Mouse (Mus musculus) mouse trophoblast stem cell (cell line): ENCODE results near the gene Aldh1a3.

Experiments used
- in situ Hi-C, 2 experiments: fragments of 300-500 bp; cut with MseI, MboI; formaldehyde crosslinking; loops; 2 replicates in 1 of 2; 3 replicates in 1 of 2; pipeline ENCODE4 v1.15.1; 2025

The Aldh1a3 gene

DNA sequence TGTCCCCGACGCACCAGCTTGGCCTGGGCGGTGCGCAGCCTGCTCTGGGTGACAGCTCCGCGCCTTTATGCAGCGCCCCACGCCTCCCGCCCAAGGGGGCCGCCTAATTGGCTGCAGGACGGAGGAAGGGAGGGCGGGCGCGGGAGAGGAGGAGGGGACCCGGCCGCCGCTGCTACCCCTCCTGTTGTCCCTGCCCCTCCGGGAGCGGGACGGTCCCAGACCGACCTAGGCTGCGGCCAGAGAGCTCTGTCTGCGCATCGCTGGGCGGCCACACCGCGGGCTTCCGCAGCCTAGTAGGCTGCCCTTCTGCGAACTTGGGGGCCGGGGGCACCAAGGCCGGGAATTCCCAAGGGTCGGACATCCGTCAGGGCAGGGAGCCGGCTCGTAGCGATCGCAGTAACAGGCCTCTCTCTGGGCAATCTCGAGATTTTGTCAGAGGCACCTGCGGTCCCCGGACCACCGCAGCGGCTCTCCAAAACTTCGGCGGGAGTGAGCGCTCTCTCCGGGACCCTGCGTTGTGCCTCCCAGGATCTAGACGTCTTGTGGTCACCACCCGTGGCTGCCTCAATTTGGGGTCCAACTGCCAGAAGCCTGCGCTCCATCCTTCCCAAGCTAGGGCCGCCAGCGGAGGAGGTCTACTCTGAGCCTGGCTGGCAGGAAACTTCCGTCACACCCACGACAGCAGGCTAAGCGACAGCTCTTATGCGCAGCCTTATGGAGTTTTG, at the start of gene Aldh1a3:
TSS of gene Aldh1a3 (minus strand) at position 81 of the 725 bp plus-strand sequence.
- in situ Hi-C loops = loop anchor here in 1 of 2 experiments (5.0 kb wide), 1 partner anchor 225 kb away; no protein-coding TSS in a partner anchor

DNA sequence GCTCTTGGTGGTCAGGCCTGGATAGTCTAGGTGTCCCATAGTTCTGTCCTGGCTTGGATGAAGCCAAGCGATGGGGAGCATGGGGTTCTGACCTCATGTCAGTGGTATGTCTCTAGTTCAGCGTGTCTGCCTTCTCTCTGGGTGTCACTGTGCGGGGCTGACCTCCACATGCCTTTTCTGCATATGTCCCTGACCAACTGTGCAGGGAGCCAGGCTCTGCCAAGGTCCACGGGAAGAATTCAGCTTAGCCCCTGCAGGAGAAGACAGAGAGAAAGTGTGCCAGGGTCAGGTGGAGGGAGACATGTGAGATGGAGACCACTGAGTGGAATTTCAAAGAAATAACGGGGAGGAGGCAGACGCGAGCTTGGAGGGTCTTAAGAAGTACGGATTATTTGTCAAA, 49.0 kb upstream of the Aldh1a3 start:
- in situ Hi-C loops = no loop called here

DNA sequence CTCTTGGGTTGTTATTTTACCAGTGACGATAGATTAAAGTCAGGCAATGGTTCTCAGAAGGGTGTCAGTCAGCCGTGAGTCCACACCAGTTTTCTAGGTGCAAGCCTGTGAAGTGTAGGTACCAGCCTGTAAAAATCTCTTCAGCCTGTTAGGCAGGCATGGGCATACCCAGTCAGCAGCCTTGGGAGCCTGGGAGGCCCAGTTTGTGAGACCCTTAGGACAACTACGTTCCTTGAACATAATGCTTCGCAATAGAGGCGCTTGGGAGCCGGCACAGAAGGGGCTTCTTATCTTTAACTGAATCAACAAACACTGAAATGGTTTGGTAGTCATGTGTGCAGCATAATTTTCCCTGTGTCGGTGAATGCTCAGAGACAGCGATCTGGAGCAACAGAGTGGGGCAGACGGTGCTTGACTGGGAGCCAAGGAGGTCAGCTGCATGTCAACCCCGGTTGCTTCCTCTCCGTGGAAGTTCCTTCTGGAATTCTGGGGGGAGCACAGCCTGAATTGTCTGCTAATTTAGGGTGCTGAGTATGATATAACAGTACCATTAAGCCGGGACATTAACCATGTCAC, 44.4 kb upstream of the Aldh1a3 start:
- in situ Hi-C loops = no loop called here

DNA sequence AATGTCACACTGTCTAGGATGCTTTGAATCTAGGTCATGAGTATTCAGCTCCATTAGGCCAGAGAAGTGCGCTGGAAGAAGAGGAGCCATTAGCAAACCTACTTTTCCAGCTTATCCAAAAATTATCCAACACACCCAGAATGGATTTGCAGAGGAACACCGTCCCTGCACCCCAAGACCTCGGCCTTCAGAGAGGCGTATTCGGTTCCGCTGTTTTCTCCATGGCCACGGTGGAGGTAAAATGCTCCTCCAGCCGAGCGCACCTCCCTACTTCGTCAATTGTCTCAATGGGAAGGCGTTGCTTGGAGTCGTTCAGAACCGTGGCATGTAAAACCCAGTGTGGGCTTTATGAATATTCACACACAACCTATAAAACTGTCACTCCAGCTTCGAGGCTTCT, 39.3 kb upstream of the Aldh1a3 start:
- in situ Hi-C loops = no loop called here

DNA sequence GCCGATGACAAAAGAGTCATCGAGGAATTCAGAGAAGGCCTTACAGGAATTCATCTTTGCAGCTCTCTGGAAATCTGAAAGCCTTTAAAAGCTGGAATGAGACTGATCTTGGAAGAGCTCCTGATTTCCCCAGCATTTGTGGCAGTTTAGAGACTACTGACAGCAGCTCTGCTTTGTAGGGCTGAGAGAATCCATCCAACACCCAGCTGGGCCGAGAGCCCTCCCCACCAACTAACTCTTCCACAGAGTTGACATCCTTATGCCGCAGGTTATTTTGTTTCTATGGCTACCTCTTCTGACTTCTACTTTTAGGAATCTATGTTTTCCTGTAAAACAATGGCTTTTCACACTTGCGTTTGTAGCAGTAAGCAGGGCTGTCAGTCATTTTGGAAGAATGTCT, 37.9 kb upstream of the Aldh1a3 start:
- in situ Hi-C loops = no loop called here

DNA sequence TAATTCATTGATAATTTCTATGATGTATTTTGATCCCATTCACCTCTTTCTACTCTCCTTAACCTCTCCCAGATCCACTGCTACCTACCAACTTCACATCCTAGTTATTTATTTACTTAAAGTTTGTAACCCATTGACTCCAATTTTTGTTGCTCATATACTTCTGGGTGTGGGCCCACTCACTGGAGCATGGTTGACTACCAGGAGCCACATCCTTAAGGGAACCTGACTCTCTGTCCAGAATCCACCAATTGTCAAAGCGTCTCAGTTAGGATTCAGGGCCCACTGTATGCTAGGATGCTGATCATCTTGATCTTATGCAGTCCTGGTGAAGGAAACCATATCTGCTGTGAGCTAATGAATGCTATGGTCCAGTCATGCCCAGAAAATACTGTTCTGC, 35.8 kb upstream of the Aldh1a3 start:
- in situ Hi-C loops = no loop called here

DNA sequence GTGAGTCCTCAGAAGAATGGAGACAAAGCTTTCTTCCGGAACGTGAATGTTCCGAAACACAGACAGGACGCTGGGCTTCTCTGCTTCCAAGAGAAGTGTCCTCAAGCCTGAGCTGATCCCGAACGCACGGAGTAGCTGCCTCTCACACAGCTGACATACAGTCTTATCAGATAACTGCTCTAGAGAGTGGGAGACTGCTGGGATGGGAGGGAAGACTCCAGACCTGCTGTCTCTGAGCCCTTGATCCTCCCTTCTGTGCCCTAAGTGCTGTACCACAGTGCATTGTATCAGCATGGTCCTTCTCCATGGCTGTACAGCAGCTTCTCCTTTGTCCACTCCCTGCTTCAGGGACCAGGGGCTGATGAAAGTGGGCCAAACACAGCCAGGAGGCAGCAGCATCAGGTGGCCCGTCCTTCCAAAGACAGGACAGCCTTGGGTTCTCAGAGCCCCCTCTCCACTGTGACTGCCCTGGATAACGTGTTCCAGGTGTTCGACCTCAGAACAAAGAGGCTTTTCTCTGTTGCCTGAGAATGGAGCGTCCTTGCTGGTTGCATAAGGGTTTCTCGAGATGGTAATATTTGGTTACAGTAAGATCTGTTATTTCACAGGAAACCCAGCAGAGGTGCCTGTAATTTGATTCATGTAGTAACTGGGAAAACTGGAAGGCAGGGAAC, 24.4 kb upstream of the Aldh1a3 start:
- in situ Hi-C loops = no loop called here

DNA sequence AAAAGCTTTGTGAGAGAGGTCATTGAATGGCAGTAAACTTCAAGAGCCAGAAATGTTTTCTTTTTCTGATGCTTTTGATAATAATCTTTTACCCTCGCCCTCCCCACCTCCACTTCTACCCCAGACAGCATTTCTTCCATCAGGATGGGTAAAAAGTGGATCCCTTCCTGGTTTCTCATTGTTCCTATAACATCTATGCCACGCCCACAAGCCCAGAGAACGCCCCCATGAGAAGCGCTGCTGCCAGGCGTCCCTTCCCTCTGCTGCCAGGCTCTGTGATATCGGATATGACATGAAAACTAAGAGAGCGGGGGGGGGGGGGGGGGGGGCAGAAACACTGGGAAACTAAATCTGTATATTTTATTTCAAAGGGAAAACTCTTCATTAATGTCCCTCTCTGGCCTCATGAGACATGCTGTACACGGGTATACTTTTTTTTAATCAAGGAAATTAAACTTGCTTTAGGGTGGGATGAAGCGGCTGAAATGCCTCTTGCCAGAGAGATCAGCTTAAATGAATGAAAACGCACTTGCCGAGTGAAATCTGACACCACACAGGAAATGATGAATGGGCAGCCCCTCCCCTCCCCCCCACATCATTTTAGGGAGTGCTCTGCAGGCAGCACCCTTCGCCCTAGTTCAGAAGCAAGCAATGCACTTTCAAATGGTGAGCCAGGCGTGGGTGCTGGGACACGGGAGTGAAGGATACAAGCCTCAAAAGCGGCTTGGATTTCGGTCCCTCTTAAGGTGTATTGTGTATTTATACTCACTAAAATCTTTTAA, 22.8 kb upstream of the Aldh1a3 start:
- in situ Hi-C loops = no loop called here

DNA sequence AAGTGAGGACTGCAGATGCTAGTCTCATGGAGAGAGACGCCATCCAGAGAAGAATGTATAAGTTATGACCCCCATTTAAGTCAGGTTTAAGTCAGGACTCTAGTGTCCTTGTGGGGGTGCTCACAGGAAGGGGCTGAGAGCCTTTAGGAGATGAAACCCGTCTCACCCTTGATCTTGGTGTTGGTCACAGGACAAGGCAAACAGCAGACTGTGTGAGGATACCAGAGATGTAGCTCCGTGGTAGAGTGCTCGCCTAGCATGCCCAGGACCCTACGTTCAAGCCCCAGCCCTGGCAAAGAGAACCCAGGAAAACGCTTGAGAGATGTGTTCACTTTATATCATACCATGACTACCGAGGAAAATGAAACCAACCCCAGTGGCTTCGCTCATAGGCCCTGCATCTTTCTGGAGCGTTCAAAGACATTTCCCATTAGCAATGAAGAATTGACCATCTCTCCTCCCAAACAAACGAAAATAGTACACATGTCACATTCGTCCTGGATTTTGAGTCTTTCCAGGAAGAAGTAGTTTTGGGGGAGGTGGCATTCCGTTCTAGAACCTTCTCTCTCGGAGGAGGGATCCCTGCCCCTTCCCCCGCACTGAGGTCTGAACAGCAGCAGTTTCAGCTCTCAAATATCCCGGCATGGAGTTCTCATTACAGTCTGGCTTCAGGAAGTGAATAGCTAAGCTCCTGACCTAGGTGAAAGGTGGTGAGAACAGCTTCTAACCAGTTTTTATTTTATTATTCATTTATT, 21.6 kb upstream of the Aldh1a3 start:
- in situ Hi-C loops = no loop called here

DNA sequence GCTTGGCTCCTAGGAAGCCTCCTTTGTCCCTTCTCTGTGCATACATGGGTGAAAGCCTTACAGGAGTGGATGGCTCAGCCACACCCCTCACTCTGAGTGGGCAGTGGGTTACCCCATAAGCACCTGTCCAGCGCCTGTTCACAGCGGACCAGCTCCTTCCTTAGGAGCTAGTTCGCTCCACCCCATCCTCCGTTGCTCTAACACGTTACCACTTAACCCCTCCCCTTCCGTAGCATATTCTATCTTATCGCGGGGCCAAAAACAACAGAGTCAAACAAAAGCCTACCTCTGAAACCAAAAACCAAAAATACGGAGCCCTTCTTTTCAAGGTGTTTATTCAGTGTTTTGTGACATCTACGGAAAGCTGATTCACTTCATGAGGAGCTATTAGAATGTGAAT, 21.0 kb upstream of the Aldh1a3 start:
- in situ Hi-C loops = no loop called here

DNA sequence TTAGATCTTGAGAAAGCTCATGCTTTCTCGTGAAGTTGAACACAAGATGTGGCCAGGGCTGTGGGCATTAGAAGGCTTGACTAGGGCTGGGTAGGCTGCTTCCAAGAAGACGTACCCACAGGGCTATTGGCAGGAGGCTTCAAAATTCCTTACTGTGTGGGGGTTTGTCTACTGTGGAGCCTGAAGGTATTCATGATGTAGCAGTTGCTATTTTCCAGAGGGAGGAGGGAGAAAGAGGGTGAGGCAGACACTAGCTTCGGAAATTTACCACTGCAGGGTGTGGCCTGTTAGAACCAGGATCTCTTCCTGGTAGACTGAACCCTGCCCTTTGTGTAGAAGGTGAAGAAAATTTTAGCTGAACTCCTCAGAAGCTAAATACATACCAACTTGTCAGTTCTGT, 19.5 kb upstream of the Aldh1a3 start:
- in situ Hi-C loops = no loop called here

DNA sequence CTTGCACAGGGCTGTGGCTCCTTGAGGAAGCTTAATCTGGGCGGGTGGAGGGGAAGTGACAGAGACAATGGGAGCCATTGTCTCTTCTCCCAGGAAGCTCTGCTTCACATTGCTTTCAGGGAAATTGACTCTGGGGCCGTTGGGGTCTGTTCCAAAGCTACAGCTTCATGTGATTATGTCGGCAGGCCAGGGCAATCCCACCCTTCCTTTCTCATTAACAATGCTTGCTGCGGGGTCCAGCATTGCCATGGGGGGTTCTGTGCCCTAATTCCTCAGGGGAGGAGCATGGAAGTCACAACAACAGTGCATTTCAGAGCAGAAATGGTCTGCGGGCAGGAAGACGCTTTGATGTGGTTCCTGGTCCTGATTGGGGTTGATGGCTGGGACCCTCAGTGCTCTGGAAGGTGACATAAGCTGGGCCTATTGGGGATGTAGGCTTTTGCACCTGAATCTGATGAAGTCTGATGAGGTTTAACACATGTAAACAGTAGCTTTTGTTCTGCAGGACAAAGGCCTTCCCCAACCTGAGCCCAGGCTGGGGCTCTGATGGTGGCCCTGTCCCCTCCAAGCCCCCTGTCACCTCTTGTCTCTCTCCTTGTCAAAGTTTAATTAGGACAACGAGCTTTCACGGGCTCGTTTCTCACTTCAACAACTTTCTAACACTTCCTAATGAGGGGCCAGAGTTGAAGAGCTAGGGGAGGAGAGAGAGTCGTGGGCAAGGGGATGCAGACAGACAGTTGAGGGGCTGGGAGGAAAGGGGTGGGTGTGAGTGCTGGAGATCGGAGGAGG, 18.0 kb upstream of the Aldh1a3 start:
- in situ Hi-C loops = no loop called here

DNA sequence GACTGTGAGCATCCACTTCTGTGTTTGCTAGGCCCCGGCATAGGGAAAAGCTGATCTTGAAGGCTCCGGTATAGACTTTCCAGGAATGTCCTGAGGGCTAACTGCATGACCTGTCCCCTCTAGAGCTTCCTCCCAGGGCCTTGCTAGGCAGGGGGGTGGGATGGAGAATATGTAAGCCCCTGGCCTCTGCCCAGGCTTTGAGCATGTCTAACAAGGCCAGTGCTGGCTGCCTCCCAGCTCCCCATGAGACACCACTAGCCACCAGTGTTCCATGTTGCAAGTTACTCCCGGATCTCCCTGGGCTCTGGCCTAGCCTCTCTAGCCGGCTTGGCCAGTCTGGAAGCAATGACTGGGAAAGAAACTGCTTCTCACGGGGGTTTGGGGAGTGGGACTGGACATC, 17.4 kb upstream of the Aldh1a3 start:
- in situ Hi-C loops = no loop called here

DNA sequence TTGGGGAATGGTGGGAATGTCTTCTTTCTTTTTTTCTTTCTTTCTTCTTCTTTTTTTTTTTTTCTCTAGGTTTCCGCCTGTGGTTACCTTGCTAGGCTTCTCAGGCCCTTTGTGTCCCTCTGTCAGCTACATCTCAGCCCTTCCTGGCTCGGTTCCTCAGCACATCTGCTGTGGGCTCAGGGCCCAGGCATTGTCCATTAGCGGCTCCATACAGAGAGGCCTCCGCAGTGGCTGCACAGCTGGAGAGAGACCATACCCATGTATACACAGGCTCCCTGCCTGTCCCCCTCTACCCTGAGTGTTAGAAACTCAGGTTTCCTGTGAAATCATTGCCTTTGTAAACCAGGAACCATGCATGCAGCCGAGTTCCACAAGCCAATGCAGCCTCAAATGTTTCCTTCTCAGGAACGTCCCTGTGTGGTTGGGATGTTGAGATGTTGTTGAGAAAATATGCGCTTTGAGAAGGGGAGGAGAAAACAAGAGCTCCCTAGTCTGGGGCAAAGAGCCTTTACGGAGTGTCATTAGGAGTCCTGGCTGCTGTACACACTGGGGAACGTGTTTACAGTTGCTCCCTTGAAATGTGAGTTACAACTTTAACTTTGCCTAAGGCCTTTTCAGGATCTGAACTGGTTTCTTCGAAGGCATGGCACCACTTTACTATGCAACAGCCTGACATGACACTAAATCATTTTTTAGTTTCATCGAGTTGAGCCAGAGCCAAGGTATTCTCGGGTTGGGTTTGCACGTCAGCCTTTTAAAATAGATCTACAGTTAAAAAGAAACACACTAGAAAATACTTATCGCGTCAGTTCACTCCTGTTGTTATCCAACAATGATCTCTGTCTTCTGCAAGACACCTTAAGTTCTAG, 15.4 kb upstream of the Aldh1a3 start:
- in situ Hi-C loops = no loop called here

DNA sequence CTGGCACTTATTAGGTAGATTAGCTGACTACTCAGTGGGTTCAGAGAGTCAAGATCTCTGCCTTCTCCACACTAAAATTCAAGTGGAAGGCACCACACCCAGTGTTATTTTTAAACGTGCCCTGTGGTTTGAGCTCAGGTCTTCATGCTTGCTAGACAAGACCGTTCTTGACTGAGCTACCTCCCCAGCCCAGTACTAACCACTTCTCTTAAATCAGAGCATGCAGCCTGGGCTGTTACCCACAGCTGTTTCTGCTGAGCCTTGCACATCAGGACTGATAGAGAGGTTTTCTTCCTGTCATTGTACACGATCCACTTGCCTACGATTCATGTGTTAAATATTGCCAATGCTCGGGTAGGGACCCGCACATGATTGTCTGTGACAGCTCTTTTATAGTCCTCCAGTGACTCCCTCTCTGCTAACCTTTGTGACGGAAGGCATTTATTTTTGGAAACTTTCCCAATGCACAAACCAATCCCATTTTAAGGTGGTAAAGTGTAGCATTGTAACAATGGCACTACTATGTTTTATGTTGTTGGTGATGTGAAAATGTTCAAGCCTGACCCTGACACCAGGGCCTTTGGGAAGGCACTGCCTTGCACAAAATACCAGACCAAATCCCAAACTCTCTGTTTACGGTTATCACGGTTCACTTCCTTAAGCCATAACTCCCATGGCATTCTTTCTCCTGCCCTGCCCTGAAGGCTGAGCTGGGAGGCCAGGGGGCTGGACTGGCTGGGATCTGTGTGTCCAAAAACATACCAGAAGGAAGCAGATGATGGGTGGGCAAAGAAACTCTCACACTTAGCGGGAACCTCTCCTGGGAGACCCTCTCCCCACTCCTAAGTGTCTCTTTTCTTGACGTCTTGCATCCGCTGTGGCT, 11.7 kb upstream of the Aldh1a3 start:
- in situ Hi-C loops = loop anchor here in 1 of 2 experiments (5.0 kb wide), 1 partner anchor 218 kb away; no protein-coding TSS in a partner anchor

DNA sequence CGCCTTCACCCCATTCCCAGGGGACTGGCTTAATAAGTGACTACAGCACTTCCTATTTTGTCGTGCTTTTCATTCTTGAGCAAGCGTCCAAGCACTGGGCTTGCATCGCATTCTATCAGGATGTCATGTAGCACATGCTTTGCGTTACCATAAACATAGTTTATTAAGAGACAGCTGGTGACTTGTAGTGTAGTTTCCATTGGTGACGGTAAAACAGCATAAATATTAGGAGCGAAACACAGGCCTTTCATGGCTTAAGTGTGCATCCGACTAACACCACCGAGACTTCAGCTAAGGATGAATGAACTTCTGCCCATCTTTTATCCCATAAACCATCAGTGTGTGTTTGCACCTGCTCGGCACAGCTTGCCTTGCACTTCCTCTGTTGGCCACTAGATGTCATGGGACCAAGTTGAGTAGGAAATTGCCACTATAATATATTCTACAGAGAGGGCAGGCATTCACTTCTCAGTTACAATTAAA, 7.2 kb upstream of the Aldh1a3 start:
- in situ Hi-C loops = no loop called here

DNA sequence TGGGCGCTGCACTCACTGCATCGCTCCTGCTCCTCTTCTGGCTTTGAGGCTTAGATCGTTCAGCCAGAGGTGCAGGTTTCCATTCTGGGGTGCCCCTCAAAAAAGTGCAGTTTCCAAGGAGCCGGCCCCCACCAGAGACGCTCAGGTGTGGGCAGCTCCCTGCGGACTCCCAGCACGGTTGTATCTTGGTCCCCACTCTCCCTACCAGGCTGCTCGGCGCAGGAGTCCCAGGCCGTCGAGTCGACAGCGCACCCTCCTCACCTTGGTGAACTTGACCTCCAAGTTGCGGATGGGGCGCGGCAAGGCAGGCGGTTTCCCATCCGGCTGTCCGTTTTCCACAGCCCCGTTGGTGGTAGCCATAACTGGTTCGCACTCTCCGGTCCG, 272 bp downstream of the Aldh1a3 start:
- in situ Hi-C loops = loop anchor here in 1 of 2 experiments (5.0 kb wide), 1 partner anchor 225 kb away; no protein-coding TSS in a partner anchor

DNA sequence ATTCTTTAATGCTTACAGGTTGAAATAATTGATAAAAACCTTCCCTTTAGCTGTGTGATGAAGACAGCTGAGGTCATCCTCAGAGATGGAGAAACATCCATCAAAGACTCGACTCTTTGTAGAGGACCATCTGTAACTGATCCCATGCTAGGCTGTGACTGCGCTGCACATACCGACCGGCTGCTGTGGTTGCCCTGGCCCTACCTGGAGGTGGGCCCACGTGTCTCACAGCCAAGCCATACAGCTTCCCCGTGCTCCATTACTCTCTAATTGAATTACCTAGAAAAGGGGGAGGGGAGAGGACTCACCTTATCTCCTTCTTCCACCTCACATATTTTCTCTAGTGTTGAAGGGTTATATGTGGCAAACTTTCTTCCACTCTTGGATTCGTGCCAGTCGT, 5.4 kb downstream of the Aldh1a3 start:
- in situ Hi-C loops = no loop called here
